Mouse (Mus musculus) limb, embryonic 14.5 days (tissue): ENCODE data around the gene Padi3. TPM values are rescaled to one million over a fixed set of nuclear protein-coding genes. Genes with fewer than 3 reads are reported as not detected.
A peak's percentile ranks its signal among the peaks of the same experiment; 100 is the strongest.

Source experiments
- ATAC-seq: fragments of 200-750 bp; cut with Nextera tagmentation; 2 replicates; pipeline ENCODE4 v1.8.0; 2017; ENCODE audit warnings: low read depth, moderate number of reproducible peaks, moderate TSS enrichment; ENCODE audit not compliant: low FRiP score
- DNase-seq: peaks from one replicate; pipeline ENCODE4 v3.0.0-alpha.2; 2015; ENCODE audit warnings: low spot score
- H3K27ac ChIP-seq: fragments of 300-500 bp; sonication (generic); replicated peaks from 2 replicates; pipeline ENCODE4 v1.5.1; 2014; ENCODE audit warnings: low read depth, mild to moderate bottlenecking, low read length, moderate library complexity, mixed read lengths
- H3K27me3 ChIP-seq: fragments of 300-500 bp; sonication (generic); 2 replicates; pipeline ENCODE4 v1.6.1; 2014; ENCODE audit warnings: low read length, mixed read lengths; ENCODE audit not compliant: control insufficient read depth, insufficient read depth
- H3K36me3 ChIP-seq: fragments of 300-500 bp; sonication (generic); 2 replicates; pipeline ENCODE4 v1.6.1; 2014; ENCODE audit warnings: mild to moderate bottlenecking, low read length, moderate library complexity, mixed read lengths; ENCODE audit not compliant: control insufficient read depth, insufficient read depth
- H3K4me1 ChIP-seq: fragments of 300-500 bp; sonication (generic); 2 replicates; pipeline ENCODE4 v1.6.1; 2014; ENCODE audit warnings: antibody characterized with exemption, low read length, mixed read lengths; ENCODE audit not compliant: control insufficient read depth, insufficient read depth
- H3K4me2 ChIP-seq: fragments of 300-500 bp; sonication (generic); replicated peaks from 2 replicates; pipeline ENCODE4 v1.6.1; 2014; ENCODE audit warnings: low read depth, mild to moderate bottlenecking, low read length, moderate library complexity; ENCODE audit not compliant: severe bottlenecking
- H3K4me3 ChIP-seq: fragments of 300-500 bp; sonication (generic); replicated peaks from 2 replicates; pipeline ENCODE4 v1.5.1; 2014; ENCODE audit warnings: low read length
- H3K9ac ChIP-seq: fragments of 300-500 bp; sonication (generic); 2 replicates; pipeline ENCODE4 v1.6.1; 2014; ENCODE audit warnings: mild to moderate bottlenecking, low read depth, low read length, moderate library complexity; ENCODE audit not compliant: severe bottlenecking
- H3K9me3 ChIP-seq: fragments of 300-500 bp; sonication (generic); 2 replicates; pipeline ENCODE4 v1.6.1; 2016; ENCODE audit warnings: low read length; ENCODE audit not compliant: control insufficient read depth
- POLR2A ChIP-seq: fragments of 200-500 bp; IDR thresholded peaks from 2 replicates; pipeline ENCODE4 v1.8.0; 2012; ENCODE audit warnings: inconsistent platforms, mild to moderate bottlenecking, moderate library complexity, borderline replicate concordance; ENCODE audit not compliant: insufficient read depth, insufficient read length; ENCODE audit errors: extremely low read depth
- whole genome bisulfite sequencing: fragments of 180-500 bp; shearing (Covaris S2); extraction: QIAGEN DNeasy Blood & Tissue Kit; methylation state at CpG from one replicate; pipeline ENCODE4 v1.1.7; 2014; 5-methylcytosine and 5-hydroxymethylcytosine counted together
- polyA plus RNA-seq, 2 experiments: library from polyadenylated mRNA; depleted of rRNA in 1 of 2; stranded (reverse) in 1 of 2; unstranded in 1 of 2; fragments of >200 nt; fragmentation: Nextera tagmentation in 1 of 2; extraction: Ambion mirVana in 1 of 2; gene quantifications; 2 replicates each; pipeline versions ENCODE4 v1.2.1 to v1.2.3; 2012 to 2014

Padi3 gene
- polyA plus RNA-seq, 2 experiments = 0.08 to 0.30 TPM

DNA sequence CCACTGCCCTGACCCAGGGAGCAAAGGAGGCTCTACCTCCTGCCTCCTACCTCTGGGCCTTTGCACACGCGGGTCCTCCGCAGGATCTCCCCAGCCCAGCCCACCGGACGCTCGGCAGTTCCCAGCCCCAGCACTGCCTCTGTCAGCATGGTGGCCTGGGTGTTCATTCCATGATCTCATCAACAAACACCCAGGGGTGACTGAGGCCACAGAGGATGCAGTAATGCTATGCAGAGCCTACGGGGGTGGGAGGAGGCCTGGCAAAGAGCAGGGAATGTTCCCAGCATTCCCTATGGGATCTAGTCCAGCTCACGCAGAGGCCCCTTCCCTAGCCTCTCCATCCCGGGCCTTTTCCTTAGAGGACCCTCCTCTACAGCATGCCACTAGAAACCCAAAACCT, 15.8 kb downstream of the Padi3 start:
- DNase-seq = no peak
- H3K4me1 ChIP-seq = no peaks in the 10 kb centered on the region; the same call in 1 of the 2 replicates
- no peaks in the 10 kb centered on the region for H3K27me3 ChIP-seq
- H3K4me3 ChIP-seq = no peak overlapping the region
- H3K9me3 ChIP-seq = no peaks in the 10 kb centered on the region
- H3K9ac ChIP-seq = no peak overlapping the region
- no peak for TF ChIP-seq POLR2A
- H3K36me3 ChIP-seq = no peaks in the 10 kb centered on the region
- no peak overlapping the region for H3K4me2 ChIP-seq
- ATAC-seq = no peak
- H3K27ac ChIP-seq = no peak overlapping the region
- WGBS = 85% methylated on average over 9 of the region's 9 CpGs

GRCm38 (mm10) chr4:140793795-140794194, 16.7 kb downstream of the Padi3 start:
- H3K4me2 ChIP-seq = no peak overlapping the region
- no peaks in the 10 kb centered on the region for H3K9me3 ChIP-seq
- no peaks in the 10 kb centered on the region for H3K4me1 ChIP-seq
- no peak overlapping the region for H3K27ac ChIP-seq
- H3K9ac ChIP-seq = no peak overlapping the region
- H3K4me3 ChIP-seq = no peak overlapping the region
- no peak for ATAC-seq
- H3K27me3 ChIP-seq = no peaks in the 10 kb centered on the region
- WGBS = 59% methylated on average over 9 of the region's 9 CpGs
- no peak for DNase-seq
- H3K36me3 ChIP-seq = no peaks in the 10 kb centered on the region
- no peak for TF ChIP-seq POLR2A

GRCm38 (mm10) chr4:140792584-140792983, 17.9 kb downstream of the Padi3 start:
- no peak for ATAC-seq

GRCm38 (mm10) chr4:140791071-140791470, 19.4 kb downstream of the Padi3 start:
- no peak overlapping the region for H3K4me3 ChIP-seq
- DNase-seq (no peak), ATAC-seq (no peak)
- H3K4me1 ChIP-seq = no peaks in the 10 kb centered on the region
- H3K4me2 ChIP-seq = no peak overlapping the region
- H3K36me3 ChIP-seq = no peaks in the 10 kb centered on the region
- H3K9me3 ChIP-seq = no peaks in the 10 kb centered on the region
- H3K9ac ChIP-seq = no peak overlapping the region
- 81% methylated on average over 16 of the region's 16 CpGs for WGBS
- H3K27me3 ChIP-seq = no peaks in the 10 kb centered on the region
- TF ChIP-seq POLR2A = no peak
- H3K27ac ChIP-seq = no peak overlapping the region

More at GRCm38 (mm10) chr4:140792584-140792983, 17.9 kb downstream of the Padi3 start:
- Histone ChIP-seq H3K9me3 (no peaks in the 10 kb centered on the region), H3K36me3 (no peaks in the 10 kb centered on the region), H3K4me3 (no peak overlapping the region), H3K4me2 (no peak overlapping the region), H3K4me1 (no peaks in the 10 kb centered on the region), H3K9ac (no peak overlapping the region), H3K27ac (no peak overlapping the region), H3K27me3 (no peaks in the 10 kb centered on the region)
- no peak for DNase-seq
- 87% methylated on average over 7 of the region's 7 CpGs for WGBS
- TF ChIP-seq POLR2A = no peak

DNA sequence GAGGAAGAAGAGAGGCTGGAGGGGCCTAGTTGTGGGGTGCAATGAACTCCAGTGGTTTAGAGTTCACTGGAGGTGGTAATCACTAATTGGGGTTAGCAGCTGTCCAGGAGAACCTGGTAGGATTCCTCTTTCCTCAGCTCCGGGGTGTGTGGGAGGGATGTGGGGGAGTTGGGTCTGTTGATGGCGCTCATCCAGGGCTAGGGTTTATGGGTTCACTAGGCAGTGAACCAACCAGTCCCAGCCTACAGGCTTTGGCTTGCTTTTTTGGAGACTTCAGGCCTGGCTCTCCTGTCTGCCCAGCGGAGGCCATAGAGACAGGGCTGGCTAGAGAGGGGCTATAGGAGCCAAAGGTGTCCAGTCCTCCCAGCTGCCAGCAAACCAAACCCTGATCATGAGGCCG, 20.5 kb downstream of the Padi3 start:
- H3K36me3 ChIP-seq = no peaks in the 10 kb centered on the region
- H3K27me3 ChIP-seq = no peaks in the 10 kb centered on the region
- 59% methylated on average over 4 of the region's 4 CpGs for WGBS
- no peaks in the 10 kb centered on the region for H3K4me1 ChIP-seq
- H3K9me3 ChIP-seq = no peaks in the 10 kb centered on the region
- H3K9ac ChIP-seq = no peak overlapping the region
- H3K4me2 ChIP-seq = no peak overlapping the region
- no peak overlapping the region for H3K4me3 ChIP-seq
- DNase-seq (no peak), ATAC-seq (no peak)
- no peak overlapping the region for H3K27ac ChIP-seq
- no peak for TF ChIP-seq POLR2A

DNA sequence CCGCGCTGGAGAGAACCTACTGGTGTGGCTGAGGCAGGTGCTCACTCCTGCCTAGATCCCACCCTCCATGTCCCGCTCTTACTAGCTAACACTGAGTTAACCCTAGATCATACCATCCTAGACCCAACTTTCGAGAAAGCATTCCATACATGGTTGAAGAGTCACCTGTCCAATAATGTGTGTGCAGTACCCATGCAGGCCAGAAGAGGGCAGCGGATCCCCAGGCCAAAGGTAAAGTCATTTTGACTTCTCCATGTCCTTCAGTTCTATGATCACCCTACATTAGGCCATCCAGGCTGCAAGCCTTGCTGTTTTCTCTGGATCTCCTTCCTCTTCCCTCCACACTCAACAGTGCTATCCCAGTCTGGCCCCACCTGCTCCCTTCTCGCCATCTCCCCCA, 21.5 kb downstream of the Padi3 start:
- H3K9ac ChIP-seq = no peak overlapping the region
- ATAC-seq (no peak; the same call in 1 of the 2 replicates), DNase-seq (peak; percentile 43)
- no peaks in the 10 kb centered on the region for H3K9me3 ChIP-seq
- no peak overlapping the region for H3K4me3 ChIP-seq
- no peak overlapping the region for H3K4me2 ChIP-seq
- H3K36me3 ChIP-seq = no peaks in the 10 kb centered on the region
- no peak overlapping the region for H3K27ac ChIP-seq
- WGBS = 40% methylated on average over 6 of the region's 6 CpGs
- H3K4me1 ChIP-seq = no peaks in the 10 kb centered on the region
- H3K27me3 ChIP-seq = no peaks in the 10 kb centered on the region
- TF ChIP-seq POLR2A = no peak
